Mouse (Mus musculus) lung, adult 2 months (tissue): ENCODE results near the gene 4930432K21Rik.

Experiments used
- CTCF ChIP-seq: fragments of 200-500 bp; IDR thresholded peaks from 2 replicates; pipeline ENCODE4 v1.5.1; 2011; ENCODE audit warnings: mild to moderate bottlenecking, low read length, control low read depth; ENCODE audit not compliant: insufficient read depth
- POLR2A ChIP-seq: fragments of 200-500 bp; IDR thresholded peaks from 2 replicates; pipeline ENCODE4 v1.6.1; 2011; ENCODE audit warnings: low read depth, mild to moderate bottlenecking, control low read depth, low read length, borderline replicate concordance; ENCODE audit errors: extremely low read depth

GRCm38 (mm10) chr8:84218143-84218542 is 70.3 kb downstream of the 4930432K21Rik start:
- no peak for TF ChIP-seq CTCF
- TF ChIP-seq POLR2A, result no peak
